Mouse (Mus musculus): Measurements from ENCODE around the gene Tbl3.

The Tbl3 gene

GRCm38 (mm10) chr17:24650766-24651165 is 56.7 kb downstream of the Tbl3 start:
- no peak for DNase-seq

- DNase-seq = peak; percentile 31 to 40
These were observed 57.3 kb downstream of the Tbl3 start, which contains the start of gene Slc9a3r2 for GRCm38 (mm10) chr17:24650070-24650616. TSS of gene Slc9a3r2 (minus strand) at chr17:24650327.

- peak in 1 of 2 experiments; percentile 36 for DNase-seq
These were observed 57.8 kb downstream of the Tbl3 start for GRCm38 (mm10) chr17:24649581-24650069.

GRCm38 (mm10) chr17:24648731-24649377 is 58.6 kb downstream of the Tbl3 start:
- no peak for DNase-seq
